Mouse (Mus musculus): ENCODE measurements around the gene 1700024P04Rik.

GRCm38 (mm10) chr13:98951951-98952350 is 32.4 kb downstream of the 1700024P04Rik start:
- TF ChIP-seq POLR2A (IDR thresholded peaks at IDR 0.05; ENCODE audit: insufficient read length, low read depth) (no peak), E2F4 (IDR thresholded peaks at IDR 0.05; ENCODE audit: insufficient read depth) (no peak), MAX (IDR thresholded peaks at IDR 0.05; ENCODE audit: low read depth) (no peak), REST (IDR thresholded peaks at IDR 0.05; ENCODE audit: insufficient read depth, insufficient read length) (no peak), CEBPB (IDR thresholded peaks at IDR 0.05; ENCODE audit: insufficient read depth, poor library complexity, severe bottlenecking) (no peak), SRF (IDR thresholded peaks at IDR 0.05; ENCODE audit: control insufficient read depth, insufficient read length, low read depth) (no peak), POLR2AphosphoS2 (IDR thresholded peaks at IDR 0.05; ENCODE audit: insufficient read length, low read depth) (no peak), MYOG (IDR thresholded peaks at IDR 0.05; ENCODE audit: control insufficient read depth in 1 of 3, insufficient read depth in 1 of 3, insufficient read length in 2 of 3, low read depth in 2 of 3) (no peak), USF1 (IDR thresholded peaks at IDR 0.05; ENCODE audit: low read depth) (no peak), MYOD1 (IDR thresholded peaks at IDR 0.05; ENCODE audit: control insufficient read depth in 1 of 3, insufficient read length in 2 of 3, low read depth in 2 of 3) (no peak)
